Mouse (Mus musculus) adrenal gland, adult (tissue): ENCODE measurements around the gene 4930562C15Rik.

Experiments
- DNase-seq, 2 experiments: peaks; one replicate each; pipeline ENCODE4 v3.0.0; 2022 to 2023; ENCODE audit warnings: low spot score in 1 of 2; ENCODE audit not compliant: inconsistent age in 2 of 2

The 4930562C15Rik gene

DNA sequence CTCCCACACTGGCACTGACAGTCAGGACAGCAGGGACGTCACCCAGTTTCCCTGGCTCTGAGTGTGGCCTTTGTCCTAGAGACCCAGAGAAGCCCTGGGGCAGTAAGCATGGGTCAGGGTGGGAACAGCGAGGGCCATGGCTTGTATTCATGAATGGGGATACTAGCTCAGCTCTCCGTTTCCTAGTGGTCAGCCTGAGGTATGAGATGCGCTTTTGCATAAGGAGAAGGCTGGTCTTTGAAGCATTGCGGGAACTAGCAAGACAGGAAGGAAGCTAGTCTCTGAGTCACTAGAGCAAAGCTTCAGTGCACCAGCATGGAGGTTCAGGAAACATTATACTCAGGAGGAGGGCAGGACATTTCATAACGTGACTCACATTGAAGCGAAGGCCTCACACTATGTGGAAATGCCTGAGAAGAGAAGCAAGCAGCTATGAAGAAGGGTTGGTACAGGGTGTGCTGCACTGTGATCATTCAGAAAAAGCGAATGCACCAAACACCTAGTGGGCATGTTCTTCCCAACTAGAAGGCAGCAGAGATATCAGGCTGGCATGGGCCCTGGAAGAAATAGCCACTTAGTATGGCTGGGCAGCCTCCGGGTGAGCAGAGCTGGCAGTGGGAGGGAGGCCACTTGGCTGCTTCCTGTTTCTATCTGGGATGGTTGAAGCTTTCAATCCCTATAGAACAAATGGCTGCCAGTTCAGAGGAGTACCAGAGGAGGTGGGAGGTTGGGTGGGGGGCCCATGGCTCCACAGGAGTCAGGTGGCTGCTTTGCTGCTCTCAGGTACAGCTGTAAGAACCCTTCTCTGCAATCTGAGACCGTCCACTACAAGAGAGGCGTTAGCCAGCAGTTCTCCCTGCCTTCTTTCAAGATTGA lies 77.9 kb downstream of the 4930562C15Rik start:
- peak; percentile 54 to 81 for DNase-seq

DNA sequence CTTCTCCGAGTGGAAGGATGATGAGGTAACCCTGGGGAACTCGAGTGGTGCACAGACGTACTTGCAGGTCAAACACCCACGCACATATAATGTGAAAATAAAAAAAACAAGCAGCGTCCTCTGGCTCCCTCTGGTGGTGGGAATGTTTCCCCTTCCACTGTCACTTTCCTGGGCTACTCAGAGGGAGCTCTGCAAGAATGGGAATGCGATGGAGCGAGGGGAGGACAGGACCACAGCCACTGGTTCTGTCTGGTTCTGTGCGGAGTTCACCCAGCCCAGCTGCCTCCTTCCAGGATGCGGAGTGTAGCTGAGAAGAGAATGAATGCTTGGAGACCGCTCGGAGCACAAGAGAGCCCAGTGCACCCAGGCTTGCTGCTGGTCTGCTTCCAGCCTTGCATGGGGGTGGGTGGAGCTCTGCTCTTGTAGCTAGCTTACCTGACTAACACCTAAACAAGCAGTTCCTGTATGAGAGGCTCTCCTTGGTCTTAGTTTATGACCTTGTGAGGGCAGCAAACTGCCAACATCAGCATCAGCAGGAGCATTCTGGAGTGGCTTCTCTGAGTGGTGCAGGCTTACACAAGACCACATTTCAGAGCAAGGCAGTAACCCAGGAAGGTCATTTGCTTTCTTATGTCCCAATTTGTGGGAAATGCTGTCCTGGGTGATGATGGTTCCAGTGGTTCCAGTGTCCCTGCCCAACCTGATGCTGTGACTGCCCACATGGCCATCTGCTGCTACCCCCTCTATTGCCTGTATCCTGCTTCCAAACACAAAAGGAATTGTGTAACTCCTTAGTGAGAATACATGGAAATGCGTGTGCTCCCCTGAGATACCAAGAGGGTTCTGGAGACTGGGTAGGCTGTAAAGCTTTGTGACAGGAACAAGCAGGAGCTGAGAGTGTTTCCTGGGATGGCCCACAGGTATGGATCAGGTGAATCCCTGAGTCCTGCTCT lies 78.8 kb downstream of the 4930562C15Rik start:
- peak; percentile 84 to 96 for DNase-seq

DNA sequence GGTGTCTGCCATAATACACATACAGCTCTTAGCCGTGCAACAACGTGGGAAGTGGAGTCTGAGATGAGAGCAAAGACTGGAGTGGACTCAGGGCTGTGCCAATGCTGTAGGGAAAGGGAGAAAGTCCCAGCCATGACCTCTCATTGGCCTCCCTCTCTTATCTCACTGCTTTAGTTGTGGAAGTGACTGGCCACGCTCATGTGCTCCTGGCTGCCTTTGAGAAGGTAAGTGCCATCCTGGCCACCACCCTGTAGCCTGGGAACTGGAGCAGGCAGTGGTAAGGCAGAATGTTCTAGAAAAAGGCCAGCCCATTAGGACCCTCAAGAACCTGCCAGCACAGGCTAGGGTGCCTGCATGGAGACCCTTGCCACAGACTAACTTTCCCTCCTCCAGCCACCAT lies 80.7 kb downstream of the 4930562C15Rik start:
- no peak for DNase-seq

DNA sequence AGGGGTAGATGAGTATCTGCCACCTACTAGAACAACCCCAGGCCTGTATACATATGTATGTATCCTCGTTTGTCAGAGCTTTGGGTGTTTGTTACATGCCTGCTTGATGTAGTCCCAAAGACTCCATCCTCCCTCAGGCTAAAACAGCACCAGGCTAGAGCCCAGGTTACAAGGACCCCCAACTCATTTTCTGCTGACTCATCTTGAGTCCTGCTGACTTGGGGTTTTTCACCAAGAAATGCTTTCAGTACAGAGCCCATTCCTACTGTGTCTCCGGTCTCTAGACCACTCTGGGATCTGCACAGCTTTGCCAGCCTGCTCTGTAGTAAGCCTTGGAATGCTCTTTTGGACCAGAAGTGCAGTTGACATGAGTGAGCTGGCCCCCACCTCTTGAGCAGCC lies 81.4 kb downstream of the 4930562C15Rik start:
- DNase-seq = no peak
